Mouse (Mus musculus) midbrain, postnatal 0 days (tissue): ENCODE measurements around the gene Pafah1b2. TPM values are rescaled to one million over a fixed set of nuclear protein-coding genes. Genes with fewer than 3 reads are reported as not detected.

ENCODE experiments used
- ATAC-seq: fragments of 200-750 bp; cut with Nextera tagmentation; 2 replicates; pipeline ENCODE4 v1.8.0; 2017; ENCODE audit warnings: moderate number of reproducible peaks, mild to moderate bottlenecking, moderate TSS enrichment, moderate library complexity; ENCODE audit not compliant: low FRiP score
- DNase-seq: peaks from one replicate; pipeline ENCODE4 v3.0.0-alpha.2; 2015; ENCODE audit warnings: low spot score
- H3K27ac ChIP-seq: fragments of 300-500 bp; sonication (generic); 2 replicates; pipeline ENCODE4 v1.5.1; 2014; ENCODE audit warnings: low read depth, mild to moderate bottlenecking, low read length, mixed read lengths
- H3K27me3 ChIP-seq: fragments of 300-500 bp; sonication (generic); 2 replicates; pipeline ENCODE4 v1.6.1; 2014; ENCODE audit warnings: low read length, control low read depth, mixed read lengths; ENCODE audit not compliant: insufficient read depth
- H3K36me3 ChIP-seq: fragments of 300-500 bp; sonication (generic); 2 replicates; pipeline ENCODE4 v1.6.1; 2014; ENCODE audit warnings: low read length, control low read depth, mixed read lengths; ENCODE audit not compliant: insufficient read depth
- H3K4me1 ChIP-seq: fragments of 300-500 bp; sonication (generic); 2 replicates; pipeline ENCODE4 v1.6.1; 2014; ENCODE audit warnings: mild to moderate bottlenecking, control low read depth, antibody characterized with exemption, low read length, mixed read lengths; ENCODE audit not compliant: insufficient read depth
- H3K4me2 ChIP-seq: fragments of 300-500 bp; sonication (generic); 2 replicates; pipeline ENCODE4 v1.6.1; 2014; ENCODE audit warnings: low read depth, mild to moderate bottlenecking, low read length, mixed read lengths; ENCODE audit not compliant: poor library complexity, severe bottlenecking
- H3K4me3 ChIP-seq: fragments of 300-500 bp; sonication (generic); 2 replicates; pipeline ENCODE4 v1.5.1; 2014; ENCODE audit warnings: low read depth, mild to moderate bottlenecking, low read length, moderate library complexity
- H3K9ac ChIP-seq: fragments of 300-500 bp; sonication (generic); replicated peaks from 2 replicates; pipeline ENCODE4 v1.6.1; 2014; ENCODE audit warnings: mild to moderate bottlenecking, low read length, moderate library complexity, mixed read lengths; ENCODE audit not compliant: poor library complexity, severe bottlenecking
- H3K9me3 ChIP-seq: fragments of 300-500 bp; sonication (generic); 2 replicates; pipeline ENCODE4 v1.6.1; 2016; ENCODE audit warnings: low read length, control low read depth
- CTCF ChIP-seq: IDR thresholded peaks from 2 replicates; pipeline ENCODE4 v1.5.1; 2016; ENCODE audit warnings: antibody characterized with exemption, mild to moderate bottlenecking
- WGBS: fragments of 180-500 bp; shearing (Covaris S2); extraction: QIAGEN DNeasy Blood & Tissue Kit; methylation state at CpG from one replicate; pipeline ENCODE4 v1.1.7; 2014; 5-methylcytosine and 5-hydroxymethylcytosine counted together
- polyA plus RNA-seq: library from polyadenylated mRNA; unstranded; fragments of >200 nt; fragmentation: Nextera tagmentation; extraction: Ambion mirVana; gene quantifications from 2 replicates; pipeline ENCODE4 v1.2.1, GENCODE M21; 2015
- total RNA-seq: library from RNA; depleted of rRNA; stranded (reverse); fragments of >200 nt; gene quantifications from 2 replicates; pipeline ENCODE4 v1.2.3, GENCODE M21; 2014

The Pafah1b2 gene
- total and polyA plus RNA-seq, 2 experiments from 2014 or later = 237 to 249 TPM

DNA sequence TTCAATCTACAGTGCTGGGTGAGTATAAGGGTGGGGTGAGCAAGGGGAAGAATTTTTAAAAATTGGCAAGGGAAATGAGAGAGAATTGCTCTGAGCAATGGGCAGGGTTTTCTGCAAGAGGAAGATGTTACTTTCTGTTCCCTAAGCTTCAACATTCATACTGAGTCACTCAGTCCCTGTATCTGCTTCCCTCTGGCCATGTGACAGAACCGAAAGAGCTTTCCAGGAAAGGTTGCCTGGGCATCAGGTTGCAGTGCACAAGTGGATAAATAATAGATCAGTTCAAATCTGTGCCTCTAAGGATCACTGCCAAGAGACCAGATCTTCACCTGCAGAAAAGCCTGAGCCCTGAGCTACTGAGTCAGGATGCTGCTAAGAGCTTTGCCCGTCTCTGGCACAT, 50.6 kb downstream of the Pafah1b2 start:
- H3K4me1 ChIP-seq = no peaks in the 10 kb centered on the region
- H3K27ac ChIP-seq = no peak overlapping the region
- H3K4me2 ChIP-seq = no peak overlapping the region
- H3K27me3 ChIP-seq = no peaks in the 10 kb centered on the region
- ATAC-seq (no peak), DNase-seq (no peak)
- peaks cover 37% of the 10 kb centered on the region for H3K36me3 ChIP-seq
- no peak overlapping the region for H3K4me3 ChIP-seq
- 79% methylated on average over 2 of the region's 2 CpGs for WGBS
- no peaks in the 10 kb centered on the region for H3K9me3 ChIP-seq
- TF ChIP-seq CTCF = no peak
- H3K9ac ChIP-seq = no peak overlapping the region

DNA sequence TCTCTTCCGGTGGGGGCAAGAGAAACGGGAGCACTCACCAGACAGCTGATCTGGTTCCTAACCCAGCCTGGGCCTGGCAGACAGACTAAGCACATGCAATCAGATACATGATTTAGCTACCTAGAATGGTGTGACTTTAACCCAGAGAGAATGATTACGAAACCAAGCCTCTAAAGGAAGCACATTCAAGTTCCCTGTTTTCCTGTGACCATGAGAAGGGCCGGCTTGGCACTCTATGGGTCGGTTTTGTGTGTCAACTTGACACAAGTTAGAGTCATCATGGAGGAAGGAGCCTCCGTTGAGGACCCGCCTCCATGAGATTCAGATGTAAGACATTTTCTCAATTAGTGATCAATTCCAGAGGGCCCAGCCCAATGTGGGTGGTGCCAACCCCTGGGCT, 52.8 kb downstream of the Pafah1b2 start:
- 83% methylated on average over 7 of the region's 7 CpGs for WGBS
- Histone ChIP-seq H3K27ac (no peak overlapping the region), H3K4me2 (no peak overlapping the region), H3K4me1 (peaks cover 4% of the 10 kb centered on the region; the same call in 1 of the 2 replicates), H3K4me3 (no peak overlapping the region), H3K9ac (no peak overlapping the region), H3K9me3 (no peaks in the 10 kb centered on the region), H3K27me3 (no peaks in the 10 kb centered on the region), H3K36me3 (peaks cover 24% of the 10 kb centered on the region)
- no peak for ATAC-seq
- TF ChIP-seq CTCF = no peak
- no peak for DNase-seq

DNA sequence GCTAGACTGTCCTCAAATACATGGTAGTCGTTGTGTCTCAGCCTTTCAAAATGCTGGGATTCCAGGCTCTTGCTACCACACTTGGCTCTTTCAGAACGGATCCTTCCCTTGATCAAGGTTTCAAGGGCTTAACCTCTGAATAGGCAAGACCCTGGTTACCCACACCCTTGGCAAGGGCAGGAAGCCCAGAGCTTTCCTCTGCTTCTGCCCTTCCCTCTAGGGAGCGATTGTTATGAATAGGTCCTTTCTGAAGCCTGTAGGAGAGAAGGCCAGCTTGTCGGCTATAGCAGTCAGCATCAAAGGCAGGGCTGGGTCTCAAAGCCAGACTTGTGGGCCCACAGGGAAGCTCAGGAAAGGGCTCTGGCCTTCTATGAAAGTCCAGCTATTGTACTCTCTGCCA, 53.6 kb downstream of the Pafah1b2 start:
- Histone ChIP-seq H3K27ac (no peak overlapping the region; the same call in 1 of the 2 replicates), H3K9ac (no peak overlapping the region), H3K27me3 (no peaks in the 10 kb centered on the region), H3K36me3 (peaks cover 19% of the 10 kb centered on the region), H3K9me3 (no peaks in the 10 kb centered on the region), H3K4me3 (no peak overlapping the region), H3K4me1 (peaks cover 8% of the 10 kb centered on the region; the same call in 1 of the 2 replicates), H3K4me2 (no peak overlapping the region)
- 43% methylated on average over 4 of the region's 4 CpGs for WGBS
- no peak for ATAC-seq
- DNase-seq = peak; percentile 34
- no peak for TF ChIP-seq CTCF

DNA sequence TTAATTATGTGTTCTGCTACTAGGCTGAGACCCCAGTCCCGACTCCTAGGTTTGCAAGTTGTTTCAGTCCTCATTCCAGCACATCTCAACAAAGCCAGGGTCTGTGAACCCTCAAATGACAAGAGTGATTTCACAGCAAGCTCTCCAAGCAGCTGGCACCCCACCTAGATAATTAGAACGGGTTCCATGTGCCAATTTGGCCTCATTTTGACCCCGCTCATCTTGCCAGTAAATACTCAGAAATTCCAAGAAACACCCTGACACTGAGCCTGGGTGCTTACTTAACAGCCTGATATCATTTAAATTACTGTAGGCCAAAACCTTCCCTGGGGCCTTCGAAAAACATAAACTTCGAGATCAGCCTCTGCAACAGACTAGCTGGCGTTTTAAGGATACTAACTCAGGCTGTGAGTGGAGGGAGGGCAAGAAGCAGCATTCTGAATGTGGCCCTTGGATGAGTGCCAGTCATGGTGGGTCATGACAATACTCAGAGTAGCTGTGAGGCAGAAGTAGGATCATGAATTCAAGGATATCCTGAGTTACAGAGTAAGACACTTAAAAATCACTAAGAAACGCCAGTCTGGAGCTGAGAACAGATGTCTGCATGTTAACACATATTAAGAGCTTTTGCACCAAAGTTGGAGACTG, 54.3 kb downstream of the Pafah1b2 start:
- no peak for TF ChIP-seq CTCF
- Histone ChIP-seq H3K4me2 (no peak overlapping the region), H3K9ac (no peak overlapping the region), H3K9me3 (no peaks in the 10 kb centered on the region), H3K4me1 (peaks cover 13% of the 10 kb centered on the region; the same call in 1 of the 2 replicates), H3K36me3 (peaks cover 14% of the 10 kb centered on the region; the same call in 1 of the 2 replicates), H3K4me3 (no peak overlapping the region), H3K27me3 (no peaks in the 10 kb centered on the region), H3K27ac (0 out of 2 replicates have a peak overlapping the region, but pooled peaks have one; percentile 32)
- WGBS = 64% methylated on average over 7 of the region's 7 CpGs
- no peak for ATAC-seq
- DNase-seq = no peak

DNA sequence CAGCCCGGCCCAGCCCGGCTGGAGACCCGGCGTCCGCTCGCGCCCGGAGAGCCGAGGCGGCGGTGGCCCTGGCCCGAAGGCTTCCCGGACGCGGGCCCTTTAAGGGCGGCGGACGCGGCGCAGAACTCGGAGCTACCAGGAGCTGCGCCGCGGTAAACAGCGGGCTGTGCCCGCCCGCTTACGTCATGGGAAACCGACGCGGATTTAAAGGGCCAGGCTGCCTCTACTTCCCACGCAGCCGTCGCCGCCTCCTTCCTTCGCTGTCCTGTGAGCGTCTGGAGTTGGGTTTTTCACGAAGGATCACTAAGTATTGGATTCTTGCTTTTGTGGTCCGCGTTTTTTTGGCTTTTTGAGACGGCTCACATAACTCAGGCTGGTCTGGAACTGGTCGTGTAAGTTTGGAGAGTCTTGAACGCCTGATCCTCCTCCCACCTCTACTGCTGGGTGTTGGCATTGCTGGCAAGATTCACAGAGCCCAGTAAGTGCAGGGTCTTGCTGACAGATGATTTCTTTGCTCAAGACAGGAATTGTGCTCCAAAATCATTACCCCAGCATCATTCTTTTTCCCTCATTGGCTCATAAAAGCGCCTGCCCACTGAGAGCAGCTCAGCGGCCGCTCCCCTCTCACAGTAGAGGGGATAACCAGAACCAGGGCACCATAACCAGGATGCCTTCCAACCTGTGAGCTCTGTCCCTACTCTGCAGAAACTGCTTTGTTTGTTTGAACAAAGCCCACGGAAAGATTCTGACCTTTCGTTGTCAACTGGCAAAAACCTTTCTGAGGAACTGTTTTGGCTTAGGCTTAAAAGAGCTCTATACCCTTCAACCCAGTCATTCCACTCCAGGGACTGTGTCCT, 57.2 kb downstream of the Pafah1b2 start, which contains the start of gene Sidt2:
TSS of gene Sidt2 (minus strand) at position 152 of the 857 bp plus-strand sequence.
- peak within 1 kb of the TSS; percentile 91 for H3K9ac ChIP-seq
- H3K27ac ChIP-seq = peak within 1 kb of the TSS; percentile 84
- H3K4me1 ChIP-seq = peaks cover 13% of the 10 kb centered on the region; the same call in 1 of the 2 replicates
- DNase-seq (peak; percentile 94), ATAC-seq (peak; percentile 94)
- peak within 1 kb of the TSS; percentile 95 for H3K4me3 ChIP-seq
- H3K36me3 ChIP-seq = peaks cover 19% of the 10 kb centered on the region
- H3K4me2 ChIP-seq = peak within 1 kb of the TSS; percentile 89
- whole genome bisulfite sequencing = under 1% methylated on average over 48 of the region's 48 CpGs
- no peaks in the 10 kb centered on the region for H3K27me3 ChIP-seq
- H3K9me3 ChIP-seq = no peaks in the 10 kb centered on the region
- no peak for TF ChIP-seq CTCF
